Mouse (Mus musculus) bone marrow macrophage, adult 2 months (primary cell): ENCODE measurements at regions not wholly inside any gene's neighbourhood (a gene's known extent, or its start where the extent isn't known, plus 50 kb on each side); places are given as distances from the start of the nearest gene placed in this dataset.

Experiments used
- CTCF ChIP-seq: IDR thresholded peaks from 2 replicates; pipeline ENCODE4 v1.5.1; 2012; ENCODE audit warnings: low read depth, mild to moderate bottlenecking, low read length, moderate library complexity
- POLR2A ChIP-seq: IDR thresholded peaks from 2 replicates; pipeline ENCODE4 v1.6.1; 2012; ENCODE audit warnings: mild to moderate bottlenecking, low read depth, low read length, borderline replicate concordance

DNA sequence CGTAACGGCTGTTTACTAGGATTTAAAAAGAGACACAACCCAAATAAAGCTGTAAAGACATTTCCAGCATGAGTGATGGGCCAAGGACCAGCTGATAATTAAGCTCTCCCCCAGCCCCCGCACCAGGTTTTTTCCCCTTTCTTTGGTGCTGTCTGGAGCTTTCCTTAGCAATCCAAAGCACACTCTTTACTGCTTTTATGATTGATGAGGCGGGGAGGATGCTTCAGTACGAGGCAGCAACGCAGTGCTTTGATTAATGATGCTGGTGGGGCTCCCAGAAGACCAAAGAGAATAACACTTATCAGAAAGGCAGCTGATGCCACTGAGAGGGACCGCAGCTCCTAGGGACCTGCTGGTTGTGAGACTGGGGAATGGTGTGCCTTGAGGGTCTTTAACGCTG, 537.4 kb downstream of the Ebf1 start:
- TF ChIP-seq CTCF, result no peak
- TF ChIP-seq POLR2A, result no peak
